Mouse (Mus musculus) embryonic facial prominence, embryonic 11.5 days (tissue): ENCODE measurements around the gene Pitpna. TPM values are rescaled to one million over a fixed set of nuclear protein-coding genes. Genes with fewer than 3 reads are reported as not detected.

Source experiments
- ATAC-seq: fragments of 200-750 bp; cut with Nextera tagmentation; replicated peaks from 2 replicates; pipeline ENCODE4 v1.8.0; 2017; ENCODE audit warnings: low read depth; ENCODE audit not compliant: insufficient number of reproducible peaks, low FRiP score, low TSS enrichment
- DNase-seq: peaks from one replicate; pipeline ENCODE4 v3.0.0-alpha.2; 2015; ENCODE audit warnings: low spot score
- H3K27ac ChIP-seq: fragments of 300-500 bp; sonication (generic); replicated peaks from 2 replicates; pipeline ENCODE4 v1.5.1; 2014; ENCODE audit warnings: mild to moderate bottlenecking, low read depth, low read length, control low read depth
- H3K27me3 ChIP-seq: fragments of 300-500 bp; sonication (generic); 2 replicates; pipeline ENCODE4 v1.6.1; 2014; ENCODE audit warnings: mild to moderate bottlenecking, low read length, moderate library complexity, mixed read lengths; ENCODE audit not compliant: control insufficient read depth, insufficient read depth
- H3K36me3 ChIP-seq: fragments of 300-500 bp; sonication (generic); replicated peaks from 2 replicates; pipeline ENCODE4 v1.6.1; 2014; ENCODE audit warnings: low read depth, mild to moderate bottlenecking, low read length, moderate library complexity, mixed read lengths; ENCODE audit not compliant: control insufficient read depth, insufficient read depth
- H3K4me1 ChIP-seq: fragments of 300-500 bp; sonication (generic); 2 replicates; pipeline ENCODE4 v1.6.1; 2014; ENCODE audit warnings: low read length, mixed read lengths; ENCODE audit not compliant: control insufficient read depth, insufficient read depth
- H3K4me2 ChIP-seq: fragments of 300-500 bp; sonication (generic); 2 replicates; pipeline ENCODE4 v1.6.1; 2014; ENCODE audit warnings: low read depth, mild to moderate bottlenecking, control low read depth, low read length, moderate library complexity
- H3K4me3 ChIP-seq: fragments of 300-500 bp; sonication (generic); 2 replicates; pipeline ENCODE4 v1.5.1; 2014; ENCODE audit warnings: low read depth, low read length, control low read depth
- H3K9ac ChIP-seq: fragments of 300-500 bp; sonication (generic); replicated peaks from 2 replicates; pipeline ENCODE4 v1.6.1; 2014; ENCODE audit warnings: mild to moderate bottlenecking, control low read depth, low read length
- H3K9me3 ChIP-seq: fragments of 300-500 bp; sonication (generic); replicated peaks from 2 replicates; pipeline ENCODE4 v1.6.1; 2016; ENCODE audit warnings: mild to moderate bottlenecking, low read length, inconsistent platforms, mixed read lengths; ENCODE audit not compliant: control insufficient read depth
- WGBS: fragments of 180-500 bp; shearing (Covaris S2); extraction: QIAGEN DNeasy Blood & Tissue Kit; methylation state at CpG from one replicate; pipeline ENCODE4 v1.1.7; 2014; 5-methylcytosine and 5-hydroxymethylcytosine counted together
- polyA plus RNA-seq: library from polyadenylated mRNA; unstranded; fragments of >200 nt; fragmentation: Nextera tagmentation; extraction: Ambion mirVana; gene quantifications from 2 replicates; pipeline ENCODE4 v1.2.1, GENCODE M21; 2014

Pitpna gene
- polyA plus RNA-seq, 1 experiment from 2014 or later: 83.0 TPM

GRCm38 (mm10) chr11:75604826-75605225 lies 16.9 kb downstream of the Pitpna start:
- Histone ChIP-seq H3K27ac (no peak overlapping the region), H3K4me1 (no peaks in the 10 kb centered on the region), H3K4me2 (no peak overlapping the region), H3K9ac (no peak overlapping the region), H3K36me3 (no peaks in the 10 kb centered on the region; the same call in none of the 2 replicates), H3K27me3 (no peaks in the 10 kb centered on the region), H3K9me3 (no peaks in the 10 kb centered on the region), H3K4me3 (no peak overlapping the region)
- WGBS: 93% methylated on average over 5 of the region's 5 CpGs
- DNase-seq (no peak), ATAC-seq (no peak)

DNA sequence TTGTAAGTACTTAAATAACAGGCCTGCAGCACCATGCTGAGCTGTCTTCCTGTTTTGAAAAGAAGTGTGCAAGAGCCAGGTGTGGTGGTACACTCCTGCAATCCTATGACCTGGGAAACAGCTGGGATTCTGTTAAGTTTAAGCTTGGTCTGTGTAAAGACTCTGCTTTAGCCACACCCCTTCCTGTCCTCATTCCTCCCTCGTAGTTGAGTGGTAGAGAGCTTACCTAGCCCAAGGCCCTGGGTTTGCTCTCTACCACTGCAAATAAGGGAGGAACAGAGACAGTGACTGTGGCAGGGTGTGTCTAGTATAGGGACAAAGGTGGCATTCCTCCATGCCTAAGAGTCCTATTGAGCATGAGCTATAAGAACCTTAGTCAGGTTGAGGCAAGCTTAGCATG lies 17.4 kb downstream of the Pitpna start:
- DNase-seq: no peak
- H3K4me3 ChIP-seq: no peak overlapping the region
- no peaks in the 10 kb centered on the region for H3K4me1 ChIP-seq
- no peak overlapping the region for H3K4me2 ChIP-seq
- no peak for ATAC-seq
- 43% methylated on average over 1 of the region's 1 CpGs for WGBS
- no peaks in the 10 kb centered on the region; the same call in none of the 2 replicates for H3K36me3 ChIP-seq
- no peaks in the 10 kb centered on the region for H3K27me3 ChIP-seq
- no peak overlapping the region for H3K9ac ChIP-seq
- no peak overlapping the region for H3K27ac ChIP-seq
- no peaks in the 10 kb centered on the region for H3K9me3 ChIP-seq

GRCm38 (mm10) chr11:75608776-75609175 lies 20.9 kb downstream of the Pitpna start:
- Histone ChIP-seq H3K36me3 (no peaks in the 10 kb centered on the region), H3K27me3 (no peaks in the 10 kb centered on the region), H3K27ac (no peak overlapping the region), H3K4me3 (no peak overlapping the region), H3K4me2 (no peak overlapping the region), H3K9ac (no peak overlapping the region), H3K9me3 (no peaks in the 10 kb centered on the region), H3K4me1 (no peaks in the 10 kb centered on the region)
- ATAC-seq (no peak), DNase-seq (no peak)
- whole genome bisulfite sequencing: 90% methylated on average over 5 of the region's 5 CpGs

DNA sequence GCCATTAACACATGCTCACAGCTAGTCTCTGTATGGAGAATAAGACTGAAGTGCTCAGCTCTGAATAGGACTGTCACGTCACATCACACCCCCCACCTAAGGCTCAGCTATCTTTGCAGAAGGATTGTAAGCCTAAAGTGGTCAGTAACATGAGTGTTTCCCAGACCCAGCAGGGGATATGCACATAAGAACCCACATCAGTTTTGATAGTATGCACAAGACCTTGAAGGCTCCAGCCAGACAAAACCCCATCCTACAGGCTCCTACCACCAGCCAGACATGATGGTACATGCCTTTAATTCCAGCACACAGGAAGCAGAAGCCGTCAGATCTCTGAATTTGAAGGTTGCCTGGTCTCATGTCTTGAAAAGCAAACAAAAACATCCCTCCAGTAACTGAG lies 22.1 kb downstream of the Pitpna start:
- Histone ChIP-seq H3K9me3 (no peaks in the 10 kb centered on the region), H3K9ac (no peak overlapping the region), H3K4me3 (no peak overlapping the region), H3K4me2 (no peak overlapping the region), H3K4me1 (no peaks in the 10 kb centered on the region), H3K36me3 (no peaks in the 10 kb centered on the region), H3K27ac (no peak overlapping the region), H3K27me3 (no peaks in the 10 kb centered on the region)
- WGBS: 90% methylated on average over 2 of the region's 2 CpGs
- ATAC-seq (no peak), DNase-seq (no peak)

DNA sequence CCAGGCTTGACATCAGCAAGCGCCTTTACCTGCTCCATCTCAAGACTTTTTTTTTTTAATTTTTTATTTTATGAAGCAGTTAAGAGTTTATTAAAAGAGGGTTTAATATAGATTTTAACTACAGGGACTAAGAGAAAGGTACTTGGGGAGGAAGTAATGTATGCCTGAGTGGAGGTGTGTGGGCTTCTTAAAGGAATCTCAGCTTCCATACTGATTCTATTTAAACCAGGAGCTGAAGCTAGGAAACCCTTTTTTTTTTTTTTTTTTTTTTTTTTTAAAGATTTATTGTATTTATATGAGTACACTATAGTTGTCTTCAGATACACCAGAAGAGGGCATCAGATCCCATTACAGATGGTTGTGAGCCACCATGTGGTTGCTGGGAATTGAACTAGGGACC lies 26.9 kb downstream of the Pitpna start:
- Histone ChIP-seq H3K36me3 (no peaks in the 10 kb centered on the region), H3K4me3 (no peak overlapping the region), H3K9ac (no peak overlapping the region), H3K9me3 (no peaks in the 10 kb centered on the region), H3K4me1 (no peaks in the 10 kb centered on the region), H3K27me3 (no peaks in the 10 kb centered on the region), H3K4me2 (no peak overlapping the region), H3K27ac (no peak overlapping the region)
- ATAC-seq (no peak), DNase-seq (no peak)
- 97% methylated on average over 1 of the region's 1 CpGs for WGBS

GRCm38 (mm10) chr11:75615556-75615955 lies 27.7 kb downstream of the Pitpna start:
- Histone ChIP-seq H3K9ac (no peak overlapping the region), H3K36me3 (no peaks in the 10 kb centered on the region; the same call in 1 of the 2 replicates), H3K4me2 (no peak overlapping the region), H3K4me1 (no peaks in the 10 kb centered on the region), H3K9me3 (no peaks in the 10 kb centered on the region), H3K4me3 (no peak overlapping the region), H3K27me3 (no peaks in the 10 kb centered on the region), H3K27ac (no peak overlapping the region)
- ATAC-seq (no peak), DNase-seq (no peak)
- 81% methylated on average over 2 of the region's 2 CpGs for WGBS

- ATAC-seq (no peak), DNase-seq (peak; percentile 10)
- no peaks in the 10 kb centered on the region for H3K4me1 ChIP-seq
- no peaks in the 10 kb centered on the region for H3K9me3 ChIP-seq
- H3K27ac ChIP-seq: no peak overlapping the region
- no peaks in the 10 kb centered on the region; the same call in 1 of the 2 replicates for H3K36me3 ChIP-seq
- H3K27me3 ChIP-seq: no peaks in the 10 kb centered on the region
- no peak overlapping the region for H3K9ac ChIP-seq
- WGBS: 79% methylated on average over 5 of the region's 5 CpGs
- H3K4me2 ChIP-seq: no peak overlapping the region
- H3K4me3 ChIP-seq: no peak overlapping the region
These were observed 31.2 kb downstream of the Pitpna start for GRCm38 (mm10) chr11:75619133-75619532.

- WGBS: 92% methylated on average over 12 of the region's 12 CpGs
- H3K4me2 ChIP-seq: no peak overlapping the region
These were observed 32.4 kb downstream of the Pitpna start for GRCm38 (mm10) chr11:75620136-75620780.

More at GRCm38 (mm10) chr11:75620136-75620780, 32.4 kb downstream of the Pitpna start:
- H3K9ac ChIP-seq: no peak overlapping the region
- ATAC-seq (no peak), DNase-seq (no peak)
- H3K4me3 ChIP-seq: no peak overlapping the region
- H3K27ac ChIP-seq: no peak overlapping the region
- H3K27me3 ChIP-seq: no peaks in the 10 kb centered on the region
- H3K9me3 ChIP-seq: no peaks in the 10 kb centered on the region
- peaks cover under 1% of the 10 kb centered on the region for H3K36me3 ChIP-seq
- H3K4me1 ChIP-seq: no peaks in the 10 kb centered on the region
